Mouse (Mus musculus) gonadal fat pad, adult 2 months (tissue): ENCODE data around the gene Tmem184b. TPM values are rescaled to one million over a fixed set of nuclear protein-coding genes. Genes with fewer than 3 reads are reported as not detected.

Experiments
- polyA plus RNA-seq: library from polyadenylated mRNA; depleted of rRNA; stranded (reverse); fragments of >200 nt; gene quantifications from 2 replicates; pipeline ENCODE4 v1.2.3, GENCODE M21; 2012; rRNA removed

Tmem184b gene
- polyA plus RNA-seq, 1 experiment: 76.1 TPM

Other genes with a start within 250 kb of the Tmem184b start
- 0.85 and 1.5 TPM in 2 replicates for gene Sox10, start 238.3 kb downstream of the Tmem184b start, polyA plus RNA-seq
- 33.0 and 33.9 TPM in 2 replicates for gene Pick1, start 174.4 kb downstream of the Tmem184b start, polyA plus RNA-seq
- 0.11 and 0.46 TPM in 2 replicates for gene Gm49486, start 174.2 kb downstream of the Tmem184b start, polyA plus RNA-seq
- gene Slc16a8, start 148.8 kb downstream of the Tmem184b start, polyA plus RNA-seq: 0.06 and 0.26 TPM in 2 replicates
- 1.3 and 1.9 TPM in 2 replicates for gene Baiap2l2, start 118.0 kb downstream of the Tmem184b start, polyA plus RNA-seq
- gene Pla2g6, start 75.2 kb downstream of the Tmem184b start, polyA plus RNA-seq: 40.8 and 44.8 TPM in 2 replicates
- gene Maff, start 56.9 kb downstream of the Tmem184b start, polyA plus RNA-seq: 3.1 and 3.7 TPM in 2 replicates
- 77.4 and 101 TPM in 2 replicates for gene Csnk1e, start 52.0 kb upstream of the Tmem184b start, polyA plus RNA-seq
- gene Kcnj4, start 101.7 kb upstream of the Tmem184b start, polyA plus RNA-seq: 0.06 TPM in 1 of 2 replicates, not detected in the other
- gene Kdelr3, start 112.8 kb upstream of the Tmem184b start, polyA plus RNA-seq: 22.5 and 28.6 TPM in 2 replicates
- gene Ddx17, start 143.2 kb upstream of the Tmem184b start, polyA plus RNA-seq: 342 and 345 TPM in 2 replicates
- 0.41 and 0.50 TPM in 2 replicates for gene Dmc1, start 201.5 kb upstream of the Tmem184b start, polyA plus RNA-seq